Mouse (Mus musculus) liver, embryonic 13.5 days (tissue): ENCODE measurements around the gene Pex5. TPM values are rescaled to one million over a fixed set of nuclear protein-coding genes. Genes with fewer than 3 reads are reported as not detected.

ENCODE experiments used
- ATAC-seq: fragments of 200-750 bp; cut with Nextera tagmentation; 2 replicates; pipeline ENCODE4 v1.8.0; 2017; ENCODE audit warnings: low read depth, mild to moderate bottlenecking, moderate number of reproducible peaks, moderate library complexity
- DNase-seq: peaks from one replicate; pipeline ENCODE4 v3.0.0; 2022
- H3K27ac ChIP-seq: fragments of 300-500 bp; sonication (generic); 2 replicates; pipeline ENCODE4 v1.5.1; 2015; ENCODE audit warnings: moderate library complexity, mild to moderate bottlenecking, inconsistent platforms
- H3K27me3 ChIP-seq: fragments of 300-500 bp; sonication (generic); 2 replicates; pipeline ENCODE4 v1.6.1; 2015; ENCODE audit warnings: mild to moderate bottlenecking, inconsistent platforms
- H3K36me3 ChIP-seq: fragments of 300-500 bp; sonication (generic); 2 replicates; pipeline ENCODE4 v1.6.1; 2015; ENCODE audit warnings: mild to moderate bottlenecking, inconsistent platforms
- H3K4me1 ChIP-seq: fragments of 300-500 bp; sonication (generic); replicated peaks from 2 replicates; pipeline ENCODE4 v1.6.1; 2015; ENCODE audit warnings: inconsistent platforms
- H3K4me2 ChIP-seq: fragments of 300-500 bp; sonication (generic); 2 replicates; pipeline ENCODE4 v1.6.1; 2015; ENCODE audit warnings: inconsistent platforms, mild to moderate bottlenecking, moderate library complexity
- H3K4me3 ChIP-seq: fragments of 300-500 bp; sonication (generic); replicated peaks from 2 replicates; pipeline ENCODE4 v1.5.1; 2015; ENCODE audit warnings: mild to moderate bottlenecking, inconsistent platforms
- H3K9ac ChIP-seq: fragments of 300-500 bp; sonication (generic); 2 replicates; pipeline ENCODE4 v1.6.1; 2015; ENCODE audit warnings: mild to moderate bottlenecking, inconsistent platforms
- H3K9me3 ChIP-seq: fragments of 300-500 bp; sonication (generic); replicated peaks from 2 replicates; pipeline ENCODE4 v1.6.1; 2016; ENCODE audit warnings: inconsistent platforms
- WGBS: fragments of 180-500 bp; shearing (Covaris S2); methylation state at CpG from one replicate; pipeline ENCODE4 v1.1.7; 2015; ENCODE audit not compliant: insufficient replicate concordance; 5-methylcytosine and 5-hydroxymethylcytosine counted together
- polyA plus RNA-seq: library from polyadenylated mRNA; unstranded; fragments of >200 nt; fragmentation: Nextera tagmentation; extraction: Ambion mirVana; gene quantifications from 2 replicates; pipeline ENCODE4 v1.2.1, GENCODE M21; 2015

Pex5 gene
- polyA plus RNA-seq: 20.6 and 23.0 TPM in 2 replicates

DNA sequence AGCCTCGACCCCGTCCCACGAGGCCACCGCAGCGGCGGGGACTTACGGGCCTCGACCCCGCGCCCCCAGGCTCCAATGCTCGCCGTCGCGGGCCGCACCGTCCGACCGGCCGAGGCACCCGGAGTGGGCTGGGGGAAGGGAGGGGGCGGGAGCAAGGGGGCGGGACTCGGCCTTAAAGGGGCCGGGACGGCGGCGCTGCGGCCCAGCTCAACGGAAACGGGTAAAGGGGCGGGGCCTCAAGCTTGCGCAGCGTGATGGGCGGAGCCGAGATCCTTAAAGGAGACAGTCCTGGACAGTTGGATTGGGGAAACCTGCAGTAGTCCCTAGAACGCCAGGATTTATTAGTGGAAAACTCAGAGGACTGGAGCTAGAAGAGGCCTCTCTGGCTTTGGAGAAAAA is at the start of gene Pex5:
Pex5 (minus strand) TSS at position 141 of the 399 bp plus-strand sequence.
- peak within 1 kb of the TSS; percentile 82 for H3K27ac ChIP-seq
- peak; percentile 90 for ATAC-seq
- no peaks in the 10 kb centered on the region for H3K9me3 ChIP-seq
- H3K27me3 ChIP-seq: no peaks in the 10 kb centered on the region
- peak within 1 kb of the TSS; percentile 96 for H3K4me2 ChIP-seq
- 0% methylated on average over 29 of the region's 36 CpGs for WGBS
- DNase-seq: peak; percentile 89
- H3K4me3 ChIP-seq: peak within 1 kb of the TSS; percentile 91
- peak within 1 kb of the TSS; percentile 94 for H3K9ac ChIP-seq
- peaks cover 33% of the 10 kb centered on the region for H3K4me1 ChIP-seq
- peaks cover 19% of the 10 kb centered on the region for H3K36me3 ChIP-seq

DNA sequence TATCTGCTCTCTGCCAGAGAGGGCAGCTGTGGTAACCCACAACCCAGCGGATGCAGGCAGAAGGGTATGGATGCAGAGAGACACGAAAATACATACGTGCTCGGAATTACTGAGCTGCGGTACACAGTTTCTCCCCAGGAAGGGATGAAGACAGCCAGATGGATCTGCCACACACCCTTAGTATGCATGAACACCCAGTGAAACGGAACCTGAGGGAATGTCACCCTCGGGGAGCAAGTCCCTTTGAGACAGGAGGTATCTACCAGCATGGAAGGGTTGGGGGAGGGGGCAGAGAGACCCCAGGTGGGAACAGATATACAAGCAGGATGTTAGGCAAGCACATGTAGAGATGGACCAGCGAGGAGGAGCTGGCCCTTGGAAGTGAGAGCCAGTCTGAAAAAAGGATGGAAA is 49.0 kb upstream of the Pex5 start:
- H3K27ac ChIP-seq: no peak overlapping the region
- H3K4me3 ChIP-seq: peak overlapping the region; percentile 51
- no peaks in the 10 kb centered on the region for H3K9me3 ChIP-seq
- DNase-seq: no peak
- H3K4me2 ChIP-seq: peak overlapping the region; percentile 77
- peaks cover 4% of the 10 kb centered on the region; the same call in 1 of the 2 replicates for H3K27me3 ChIP-seq
- no peaks in the 10 kb centered on the region for H3K36me3 ChIP-seq
- H3K4me1 ChIP-seq: peaks cover 27% of the 10 kb centered on the region
- no peak for ATAC-seq
- 10% methylated on average over 8 of the region's 8 CpGs for WGBS
- H3K9ac ChIP-seq: peak overlapping the region; percentile 69

DNA sequence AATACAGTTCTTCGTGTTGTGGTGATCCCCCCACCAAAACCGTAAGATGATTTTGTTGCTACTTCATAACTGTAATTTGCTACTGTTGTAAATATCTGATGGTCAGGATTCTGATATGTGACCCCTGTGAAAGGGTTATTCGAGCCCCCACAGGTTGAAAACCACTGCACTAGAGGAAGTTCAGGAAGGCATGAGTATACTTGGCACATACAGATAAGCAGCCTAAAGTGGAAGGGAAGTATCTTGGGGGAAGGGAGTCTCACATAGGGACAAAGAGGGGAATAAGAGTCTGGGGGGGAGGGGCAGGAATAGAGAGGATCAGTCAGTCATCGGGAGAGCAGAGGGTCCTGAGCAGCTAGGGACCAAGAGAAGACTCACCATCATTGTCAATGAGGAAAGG is 44.5 kb upstream of the Pex5 start:
- H3K27ac ChIP-seq: no peak overlapping the region
- no peaks in the 10 kb centered on the region for H3K36me3 ChIP-seq
- H3K4me3 ChIP-seq: no peak overlapping the region
- ATAC-seq (no peak), DNase-seq (no peak)
- H3K9ac ChIP-seq: no peak overlapping the region
- 23% methylated on average over 4 of the region's 4 CpGs for WGBS
- no peak overlapping the region for H3K4me2 ChIP-seq
- H3K4me1 ChIP-seq: peaks cover 17% of the 10 kb centered on the region
- H3K27me3 ChIP-seq: peaks cover 4% of the 10 kb centered on the region; the same call in 1 of the 2 replicates
- H3K9me3 ChIP-seq: no peaks in the 10 kb centered on the region

DNA sequence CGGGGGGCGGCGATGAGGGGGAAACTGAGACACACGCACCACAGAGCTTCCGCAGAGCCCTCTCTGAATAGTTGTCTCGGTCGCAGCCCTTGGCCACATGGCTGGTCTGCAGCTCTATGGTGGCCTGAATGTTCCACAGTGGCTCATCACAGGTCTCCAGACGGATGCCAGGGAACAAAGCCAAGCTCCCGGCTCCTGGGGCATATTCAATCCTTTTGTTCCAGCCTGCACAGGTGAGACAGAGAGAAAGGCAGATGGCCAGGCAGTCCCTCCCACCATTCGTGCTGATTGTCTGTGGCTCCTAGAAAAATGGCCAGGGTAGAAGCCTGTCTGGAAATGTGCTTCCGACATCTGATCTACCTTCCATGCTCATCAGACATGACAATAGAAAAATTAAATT is 43.6 kb upstream of the Pex5 start:
- no peak overlapping the region for H3K27ac ChIP-seq
- DNase-seq (no peak), ATAC-seq (no peak)

DNA sequence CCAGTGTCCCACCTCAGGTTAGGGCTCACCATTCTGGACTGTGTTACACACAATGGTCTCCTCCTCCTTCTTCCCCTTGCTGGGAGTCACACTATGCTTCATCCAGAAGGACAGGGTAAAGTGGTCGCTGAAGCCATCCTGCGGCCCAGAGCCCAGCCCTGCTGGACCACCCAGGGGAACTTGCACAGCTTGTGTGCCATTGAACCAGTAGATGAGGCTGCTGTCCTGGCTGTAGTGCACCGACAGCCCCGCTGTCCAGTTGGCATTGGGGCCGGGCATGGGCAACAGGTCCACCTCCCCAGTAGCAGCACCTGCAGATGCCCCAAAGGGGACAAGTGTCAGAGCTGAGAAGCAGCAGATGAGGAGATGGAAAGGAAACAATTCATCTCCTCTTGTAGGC is 43.0 kb upstream of the Pex5 start:
- Histone ChIP-seq H3K4me2 (no peak overlapping the region), H3K27me3 (peaks cover 4% of the 10 kb centered on the region; the same call in 1 of the 2 replicates), H3K27ac (no peak overlapping the region), H3K36me3 (no peaks in the 10 kb centered on the region), H3K9ac (no peak overlapping the region), H3K9me3 (no peaks in the 10 kb centered on the region), H3K4me1 (peaks cover 20% of the 10 kb centered on the region), H3K4me3 (no peak overlapping the region)
- 79% methylated on average over 5 of the region's 5 CpGs for WGBS
- ATAC-seq: no peak
- no peak for DNase-seq

More for the DNA sequence above, 43.6 kb upstream of the Pex5 start:
- H3K4me1 ChIP-seq: peaks cover 14% of the 10 kb centered on the region
- no peaks in the 10 kb centered on the region for H3K36me3 ChIP-seq
- H3K27me3 ChIP-seq: peaks cover 4% of the 10 kb centered on the region; the same call in 1 of the 2 replicates
- no peak overlapping the region for H3K4me3 ChIP-seq
- no peaks in the 10 kb centered on the region for H3K9me3 ChIP-seq
- WGBS: 76% methylated on average over 11 of the region's 11 CpGs
- H3K4me2 ChIP-seq: no peak overlapping the region
- H3K9ac ChIP-seq: no peak overlapping the region

DNA sequence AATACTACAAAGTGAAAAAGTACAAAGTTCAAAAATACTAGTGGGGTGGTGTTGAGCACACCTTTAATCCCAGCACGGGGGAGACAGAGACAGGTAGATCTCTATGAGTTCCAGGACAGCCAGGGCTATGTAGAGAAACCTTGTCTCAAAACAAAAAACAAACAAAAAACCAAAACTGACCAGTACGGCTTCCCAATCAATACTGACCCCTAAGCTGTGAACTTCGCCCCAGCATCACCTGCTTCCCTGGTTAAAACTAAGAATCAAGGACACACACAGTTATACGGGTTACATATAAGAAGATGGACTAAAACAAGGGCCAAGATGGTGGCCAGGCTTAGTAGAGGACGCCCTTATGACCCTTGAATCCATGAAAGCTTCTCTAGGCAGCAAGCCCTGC is 41.4 kb upstream of the Pex5 start:
- Histone ChIP-seq H3K4me2 (no peak overlapping the region), H3K4me3 (no peak overlapping the region), H3K27ac (no peak overlapping the region), H3K4me1 (peaks cover 36% of the 10 kb centered on the region), H3K27me3 (no peaks in the 10 kb centered on the region), H3K36me3 (no peaks in the 10 kb centered on the region), H3K9me3 (no peaks in the 10 kb centered on the region), H3K9ac (no peak overlapping the region)
- ATAC-seq: no peak
- WGBS: 80% methylated on average over 5 of the region's 5 CpGs
- no peak for DNase-seq

DNA sequence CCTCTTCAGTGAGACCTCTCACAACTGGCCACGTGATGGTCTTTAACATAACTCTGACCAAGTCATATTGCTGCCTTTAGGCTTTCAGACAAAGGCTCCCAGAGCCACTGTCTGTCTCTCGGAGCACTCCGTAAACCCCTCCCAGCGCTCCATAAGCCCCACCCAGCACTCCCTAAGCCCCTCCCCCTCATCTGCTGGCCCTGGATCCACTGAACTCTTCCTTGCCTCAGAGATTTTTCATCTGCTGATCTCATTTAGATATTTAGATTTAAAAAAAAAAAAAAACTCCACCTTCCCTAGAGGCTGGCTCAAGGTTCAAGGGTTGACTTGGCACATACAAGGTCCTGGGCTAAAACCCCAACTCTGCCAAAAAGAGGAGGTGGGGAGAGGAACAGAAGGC is 38.9 kb upstream of the Pex5 start:
- no peak overlapping the region for H3K27ac ChIP-seq
- peaks cover 47% of the 10 kb centered on the region for H3K4me1 ChIP-seq
- H3K27me3 ChIP-seq: no peaks in the 10 kb centered on the region
- DNase-seq: no peak
- no peak for ATAC-seq
- no peak overlapping the region for H3K4me2 ChIP-seq
- 53% methylated on average over 4 of the region's 4 CpGs for WGBS
- no peaks in the 10 kb centered on the region for H3K9me3 ChIP-seq
- no peaks in the 10 kb centered on the region for H3K36me3 ChIP-seq
- no peak overlapping the region for H3K4me3 ChIP-seq
- H3K9ac ChIP-seq: no peak overlapping the region

DNA sequence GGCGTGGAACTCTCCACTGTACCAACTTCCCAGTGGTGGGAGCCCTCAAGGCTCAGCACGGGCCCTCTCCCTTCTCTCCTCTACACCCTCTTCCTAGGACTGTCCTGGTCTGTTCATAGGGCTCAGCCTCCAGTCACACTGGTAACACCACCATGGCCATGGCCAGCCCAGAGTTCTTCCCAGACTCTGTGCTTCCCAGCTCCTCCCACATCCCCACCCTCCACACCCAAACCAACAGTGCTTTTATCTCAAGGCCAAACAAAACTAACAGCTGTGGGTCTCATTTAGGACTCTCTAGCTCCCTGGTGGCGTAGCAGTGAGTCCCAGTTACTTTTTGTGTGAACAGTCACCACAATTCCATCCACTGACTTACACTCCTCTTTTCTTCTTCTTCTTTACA is 37.1 kb upstream of the Pex5 start:
- H3K4me1 ChIP-seq: peaks cover 47% of the 10 kb centered on the region
- ATAC-seq (peak; percentile 81), DNase-seq (no peak)
- peak overlapping the region; percentile 34; the same call in 1 of the 2 replicates for H3K9ac ChIP-seq
- H3K27ac ChIP-seq: peak overlapping the region; percentile 10
- H3K36me3 ChIP-seq: no peaks in the 10 kb centered on the region
- no peak overlapping the region for H3K4me3 ChIP-seq
- H3K9me3 ChIP-seq: no peaks in the 10 kb centered on the region
- peak overlapping the region; percentile 17 for H3K4me2 ChIP-seq
- WGBS: 42% methylated on average over 3 of the region's 3 CpGs
- no peaks in the 10 kb centered on the region for H3K27me3 ChIP-seq

DNA sequence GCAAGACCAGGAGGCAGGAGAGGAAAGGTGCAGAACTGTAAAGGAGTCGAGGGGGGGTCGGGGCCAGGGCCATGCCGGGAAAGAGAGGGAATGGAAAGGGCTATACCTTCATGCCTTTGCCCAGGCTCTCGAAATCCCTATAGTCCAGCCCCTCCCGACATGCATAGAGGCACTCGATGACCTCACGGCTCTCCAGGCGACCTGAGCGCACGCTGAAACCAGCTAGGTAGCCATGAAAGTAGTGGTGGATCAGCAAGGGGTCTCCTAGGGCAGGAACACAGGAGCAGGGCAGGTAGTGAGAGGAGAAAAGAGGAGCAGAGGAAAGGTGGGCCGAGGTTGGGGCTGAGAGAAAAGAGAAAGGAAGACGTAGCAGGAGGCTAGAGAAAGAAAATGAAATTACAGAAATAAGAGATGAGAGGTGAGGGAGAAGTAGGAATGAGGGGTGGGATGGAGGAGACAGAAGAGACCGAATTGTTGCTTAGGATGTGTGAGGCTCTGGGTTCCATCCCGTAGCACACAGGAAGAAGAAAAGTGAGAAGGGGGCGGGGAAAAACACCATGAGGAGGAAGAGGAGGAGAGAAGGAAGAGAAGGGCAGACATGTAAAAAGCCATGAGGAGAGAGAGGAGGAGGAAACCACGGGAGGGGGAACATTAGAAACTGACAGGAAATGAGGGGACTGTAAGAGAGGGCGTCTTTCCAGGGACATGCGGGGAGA is 35.0 kb upstream of the Pex5 start:
- DNase-seq (no peak), ATAC-seq (no peak)
- H3K36me3 ChIP-seq: no peaks in the 10 kb centered on the region
- peaks cover 47% of the 10 kb centered on the region for H3K4me1 ChIP-seq
- no peak overlapping the region for H3K4me2 ChIP-seq
- 65% methylated on average over 18 of the region's 18 CpGs for WGBS
- H3K9me3 ChIP-seq: no peaks in the 10 kb centered on the region
- H3K4me3 ChIP-seq: no peak overlapping the region
- no peaks in the 10 kb centered on the region for H3K27me3 ChIP-seq
- no peak overlapping the region for H3K27ac ChIP-seq
- no peak overlapping the region for H3K9ac ChIP-seq

DNA sequence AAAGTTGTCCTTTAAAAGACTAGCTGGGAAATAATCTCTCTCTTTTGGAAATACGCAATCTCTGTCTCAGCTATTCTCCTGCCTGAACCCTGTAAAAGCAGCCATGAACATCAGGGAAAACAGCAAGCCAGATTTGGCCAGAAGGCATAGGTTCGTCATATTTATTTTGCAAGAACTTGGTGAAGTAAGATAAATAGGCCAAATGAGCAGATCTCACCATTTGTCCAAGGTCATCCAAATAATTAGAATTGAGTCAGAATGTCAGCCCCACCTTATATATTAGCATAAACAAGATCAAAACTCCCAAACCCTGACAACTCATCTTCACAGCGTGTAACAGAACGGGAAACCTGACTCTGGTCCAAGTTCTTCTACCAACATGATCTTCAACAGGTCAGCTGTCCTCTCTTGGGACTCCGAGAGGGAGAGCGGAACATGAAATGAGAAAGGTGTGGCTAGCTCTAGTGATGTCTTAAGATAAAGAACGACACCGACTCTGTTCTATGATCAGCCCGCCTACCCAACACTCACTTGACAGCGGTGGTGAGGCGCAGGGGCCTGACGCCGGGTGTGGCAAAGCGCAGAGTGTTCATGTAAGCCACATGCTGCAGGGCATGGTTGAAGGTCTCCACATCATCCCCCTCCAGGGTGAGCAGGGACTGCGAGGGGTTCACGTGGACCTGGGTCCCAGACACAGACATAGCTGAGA is 34.2 kb upstream of the Pex5 start:
- H3K27ac ChIP-seq: no peak overlapping the region
- H3K4me2 ChIP-seq: no peak overlapping the region
- H3K4me3 ChIP-seq: no peak overlapping the region
- no peaks in the 10 kb centered on the region for H3K36me3 ChIP-seq
- H3K9me3 ChIP-seq: no peaks in the 10 kb centered on the region
- no peaks in the 10 kb centered on the region for H3K27me3 ChIP-seq
- DNase-seq (no peak), ATAC-seq (0 out of 2 replicates have a peak, but pooled peaks have one; percentile 16)
- no peak overlapping the region for H3K9ac ChIP-seq
- peaks cover 47% of the 10 kb centered on the region for H3K4me1 ChIP-seq
- 68% methylated on average over 16 of the region's 16 CpGs for WGBS

DNA sequence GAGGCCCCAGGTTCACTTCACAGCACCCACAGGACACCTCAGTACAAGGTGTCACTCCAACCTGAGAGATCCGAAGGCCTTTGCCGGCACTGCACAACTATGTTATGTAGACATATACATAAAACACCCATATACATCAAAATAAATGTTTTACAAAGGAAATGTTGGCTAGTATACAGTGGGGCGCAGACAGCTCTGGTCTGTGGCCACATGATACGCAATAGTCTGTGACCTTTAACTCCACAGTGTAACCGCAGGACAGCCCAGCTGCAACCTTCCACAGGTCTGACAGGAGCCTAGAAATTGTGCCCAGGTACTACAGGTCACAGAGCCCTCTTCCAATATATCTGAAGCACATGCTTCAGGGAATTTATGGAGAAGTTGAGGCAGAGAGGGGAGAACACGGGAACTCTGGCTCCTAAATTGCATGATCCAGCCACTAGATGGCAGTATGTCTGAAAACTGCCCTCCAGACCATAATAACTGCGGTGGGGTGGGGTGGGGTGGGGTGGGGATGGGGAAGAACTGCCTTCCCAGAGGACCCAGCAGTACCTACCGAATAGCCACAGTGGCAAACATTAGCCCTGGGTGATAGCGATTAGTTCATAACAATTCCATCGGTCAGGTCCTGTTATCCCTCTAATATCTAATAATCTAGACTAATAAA is 33.5 kb upstream of the Pex5 start:
- DNase-seq (no peak), ATAC-seq (no peak)
- no peak overlapping the region for H3K4me2 ChIP-seq
- H3K36me3 ChIP-seq: no peaks in the 10 kb centered on the region
- 60% methylated on average over 10 of the region's 10 CpGs for WGBS
- no peaks in the 10 kb centered on the region for H3K27me3 ChIP-seq
- no peak overlapping the region for H3K27ac ChIP-seq
- no peaks in the 10 kb centered on the region for H3K9me3 ChIP-seq
- no peak overlapping the region for H3K9ac ChIP-seq
- H3K4me1 ChIP-seq: peaks cover 41% of the 10 kb centered on the region
- no peak overlapping the region for H3K4me3 ChIP-seq
